Mouse (Mus musculus): ENCODE results near the gene Magea1. TPM values are rescaled to one million over a fixed set of nuclear protein-coding genes. Genes with fewer than 3 reads are reported as not detected.
"Not testable (repeated sequence)": the region's sequence is repeated elsewhere in the genome, so short reads cannot be mapped to it uniquely, and the experiment has no call there.

The Magea1 gene
- polyA plus RNA-seq (2015; fragmentation: Nextera tagmentation; extraction: Ambion mirVana), result not detected in 2 replicates

GRCm38 (mm10) chrX:155089693-155090092 lies at the start of gene Magea1:
TSS of gene Magea1 (minus strand) at chrX:155089793.
- H3K4me1 ChIP-seq (ENCODE audit: control insufficient read depth, insufficient read depth, low read length); H3K9me3 ChIP-seq (replicated peaks; ENCODE audit: control insufficient read depth, low read length); H3K4me2 ChIP-seq (ENCODE audit: low read depth, low read length); H3K9ac ChIP-seq (ENCODE audit: low read length); H3K27me3 ChIP-seq (ENCODE audit: control insufficient read depth, insufficient read depth, low read length); H3K4me3 ChIP-seq (ENCODE audit: low read length); H3K36me3 ChIP-seq (ENCODE audit: control insufficient read depth, insufficient read depth); ATAC-seq (replicated peaks; ENCODE audit: extremely low read depth, insufficient read depth, low FRiP score); H3K27ac ChIP-seq (ENCODE audit: low read length): not testable (repeated sequence)
- 100% methylated on average over 1 of the region's 2 CpGs for WGBS

- 65% methylated on average over 3 of the region's 3 CpGs for WGBS
- not testable (repeated sequence) for H3K27ac ChIP-seq (ENCODE audit: low read length); H3K36me3 ChIP-seq (ENCODE audit: control insufficient read depth, insufficient read depth); H3K9ac ChIP-seq (ENCODE audit: low read length); H3K9me3 ChIP-seq (replicated peaks; ENCODE audit: control insufficient read depth, low read length); H3K27me3 ChIP-seq (ENCODE audit: control insufficient read depth, insufficient read depth, low read length); ATAC-seq (replicated peaks; ENCODE audit: extremely low read depth, insufficient read depth, low FRiP score); H3K4me2 ChIP-seq (ENCODE audit: low read depth, low read length); H3K4me1 ChIP-seq (ENCODE audit: control insufficient read depth, insufficient read depth, low read length); H3K4me3 ChIP-seq (ENCODE audit: low read length)
Measured at GRCm38 (mm10) chrX:155128312-155128711, 38.7 kb upstream of the Magea1 start, which contains the start of gene Cldn34b2. TSS of gene Cldn34b2 (minus strand) at chrX:155128412.

DNA sequence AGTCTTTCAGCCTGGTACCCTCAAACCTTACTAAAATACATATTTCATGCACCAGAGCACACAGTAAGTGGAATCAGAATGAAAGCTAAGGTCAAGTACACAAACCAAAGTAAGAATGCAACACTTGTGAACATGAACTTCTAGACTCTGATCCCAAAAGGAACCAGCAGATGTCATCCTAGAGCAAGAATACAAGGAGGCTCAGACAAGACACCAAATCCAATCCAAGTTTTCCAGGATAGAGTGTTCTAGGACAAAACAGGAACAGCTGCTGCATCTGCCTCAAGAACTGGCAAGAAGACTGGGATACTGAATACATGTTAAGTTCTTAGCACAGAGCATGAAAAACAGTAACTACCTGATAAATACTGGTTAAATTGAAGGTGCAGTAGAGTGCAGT lies 8.4 kb upstream of the Magea1 start:
- Histone ChIP-seq H3K9ac (ENCODE audit: low read length) (no peak overlapping the region), H3K4me1 (ENCODE audit: control insufficient read depth, insufficient read depth, low read length) (no peaks in the 10 kb centered on the region), H3K4me2 (ENCODE audit: low read depth, low read length) (no peak overlapping the region), H3K9me3 (replicated peaks; ENCODE audit: control insufficient read depth, low read length) (no peaks in the 10 kb centered on the region; the same call in 1 of the 2 replicates), H3K4me3 (ENCODE audit: low read length) (no peak overlapping the region), H3K36me3 (ENCODE audit: control insufficient read depth, insufficient read depth) (no peaks in the 10 kb centered on the region), H3K27ac (ENCODE audit: low read length) (no peak overlapping the region), H3K27me3 (ENCODE audit: control insufficient read depth, insufficient read depth, low read length) (no peaks in the 10 kb centered on the region)
- ATAC-seq (replicated peaks; ENCODE audit: extremely low read depth, insufficient read depth, low FRiP score), result no peak

DNA sequence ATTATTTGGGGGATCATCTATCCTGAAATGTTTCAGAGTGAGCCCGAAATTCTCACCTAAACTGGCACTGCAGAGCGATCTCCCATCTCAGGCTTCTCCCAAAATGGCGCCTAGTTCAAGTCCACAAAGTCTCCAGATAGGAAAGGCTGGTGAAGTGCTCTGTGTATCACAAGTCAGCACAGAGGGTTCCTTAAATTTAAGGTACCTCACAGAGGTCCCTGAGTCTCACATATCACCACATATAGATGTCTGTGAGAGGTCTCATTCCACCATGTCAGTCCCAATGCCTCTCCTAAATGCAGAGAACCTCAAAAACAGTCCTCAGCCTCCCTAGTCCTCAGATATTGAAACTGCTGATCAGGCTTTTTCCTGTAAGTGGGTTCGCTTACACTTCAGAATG lies 4.0 kb upstream of the Magea1 start, which contains the start of gene Magea2:
Magea2 (minus strand) TSS at position 101 of the 400 bp plus-strand sequence.
- H3K4me1 ChIP-seq (ENCODE audit: control insufficient read depth, insufficient read depth, low read length); H3K27ac ChIP-seq (ENCODE audit: low read length); H3K4me3 ChIP-seq (ENCODE audit: low read length); H3K4me2 ChIP-seq (ENCODE audit: low read depth, low read length); H3K36me3 ChIP-seq (ENCODE audit: control insufficient read depth, insufficient read depth); H3K9ac ChIP-seq (ENCODE audit: low read length); H3K9me3 ChIP-seq (replicated peaks; ENCODE audit: control insufficient read depth, low read length); H3K27me3 ChIP-seq (ENCODE audit: control insufficient read depth, insufficient read depth, low read length); ATAC-seq (replicated peaks; ENCODE audit: extremely low read depth, insufficient read depth, low FRiP score): not testable (repeated sequence)
- 76% methylated on average over 2 of the region's 4 CpGs for WGBS

- H3K27me3 ChIP-seq (ENCODE audit: control insufficient read depth, insufficient read depth, low read length); H3K4me1 ChIP-seq (ENCODE audit: control insufficient read depth, insufficient read depth, low read length); H3K4me2 ChIP-seq (ENCODE audit: low read depth, low read length); H3K9ac ChIP-seq (ENCODE audit: low read length); H3K27ac ChIP-seq (ENCODE audit: low read length); H3K4me3 ChIP-seq (ENCODE audit: low read length); H3K36me3 ChIP-seq (ENCODE audit: control insufficient read depth, insufficient read depth); H3K9me3 ChIP-seq (replicated peaks; ENCODE audit: control insufficient read depth, low read length); ATAC-seq (replicated peaks; ENCODE audit: extremely low read depth, insufficient read depth, low FRiP score): not testable (repeated sequence)
- 84% methylated on average over 13 of the region's 16 CpGs for WGBS
Measured at GRCm38 (mm10) chrX:155063045-155063444, 26.5 kb downstream of the Magea1 start, which contains the start of gene Magea5. TSS of gene Magea5 (minus strand) at chrX:155063145.

Other genes with a start within 250 kb of the Magea1 start
- gene Cldn34b1, start 199.5 kb downstream of the Magea1 start, polyA plus RNA-seq (2015; fragmentation: Nextera tagmentation; extraction: Ambion mirVana), result not detected in 2 replicates
- not detected in 2 replicates for gene Magea6, start 153.8 kb downstream of the Magea1 start, polyA plus RNA-seq (2015; fragmentation: Nextera tagmentation; extraction: Ambion mirVana)
- not detected in 2 replicates for gene Magea3, start 140.3 kb downstream of the Magea1 start, polyA plus RNA-seq (2015; fragmentation: Nextera tagmentation; extraction: Ambion mirVana)
- not detected in 2 replicates for gene Magea8, start 93.9 kb downstream of the Magea1 start, polyA plus RNA-seq (2015; fragmentation: Nextera tagmentation; extraction: Ambion mirVana)
- gene Magea5, start 26.6 kb downstream of the Magea1 start, polyA plus RNA-seq (2015; fragmentation: Nextera tagmentation; extraction: Ambion mirVana), result not detected in 2 replicates
- gene Magea2, start 3.9 kb upstream of the Magea1 start, polyA plus RNA-seq (2015; fragmentation: Nextera tagmentation; extraction: Ambion mirVana), result not detected in 2 replicates
- not detected in 2 replicates for gene Cldn34b2, start 38.6 kb upstream of the Magea1 start, polyA plus RNA-seq (2015; fragmentation: Nextera tagmentation; extraction: Ambion mirVana)
- 118 and 124 TPM in 2 replicates for gene Sat1, start 126.7 kb upstream of the Magea1 start, polyA plus RNA-seq (2015; fragmentation: Nextera tagmentation; extraction: Ambion mirVana)
- 42.0 and 42.5 TPM in 2 replicates for gene Acot9, start 172.7 kb upstream of the Magea1 start, polyA plus RNA-seq (2015; fragmentation: Nextera tagmentation; extraction: Ambion mirVana)